Mouse (Mus musculus): ENCODE data around the gene Iba57. TPM values are rescaled to one million over a fixed set of nuclear protein-coding genes. Genes with fewer than 3 reads are reported as not detected.
A peak's percentile ranks its signal among the peaks of the same experiment; 100 is the strongest.

Gene Iba57
- polyA plus RNA-seq, 2 experiments = 4.4 to 8.0 TPM

GRCm38 (mm10) chr11:59174189-59174838, 10.8 kb upstream of the Iba57 start:
- TF ChIP-seq EP300 (IDR thresholded peaks at IDR 0.05; ENCODE audit: low read depth) (no peak), CTCF (IDR thresholded peaks at IDR 0.05; ENCODE audit: low read depth) (no peak)
- Histone ChIP-seq H3K27me3 (ENCODE audit: control insufficient read depth, insufficient read depth, low read length) (peaks cover 50% of the 10 kb centered on the region), H3K27ac (no peak overlapping the region), H3K9ac (replicated peaks) (no peak overlapping the region), H3K4me2 (ENCODE audit: low read depth) (no peak overlapping the region), H3K4me3 (ENCODE audit: insufficient read depth in 1 of 2, low read depth in 2 of 2, low read length in 2 of 2) (no peak overlapping the region), H3K4me1 (replicated peaks; ENCODE audit: control insufficient read depth in 2 of 2, insufficient read depth in 2 of 2, low read length in 1 of 2) (no peaks in the 10 kb centered on the region), H3K36me3 (replicated peaks; ENCODE audit: control insufficient read depth, insufficient read depth, low read depth) (no peaks in the 10 kb centered on the region), H3K9me3 (ENCODE audit: control insufficient read depth, low read length) (no peaks in the 10 kb centered on the region)
- 51% methylated on average over 6 of the region's 6 CpGs for WGBS (ENCODE audit: insufficient replicate concordance)
- ATAC-seq (ENCODE audit: insufficient read depth) (no peak), DNase-seq (ENCODE audit: low read depth in 3 of 3, low spot score in 3 of 3) (peak in 1 of 3 experiments; percentile 45)

GRCm38 (mm10) chr11:59170549-59170948, 7.0 kb upstream of the Iba57 start:
- ATAC-seq (ENCODE audit: insufficient read depth) = no peak
- H3K36me3 ChIP-seq (replicated peaks; ENCODE audit: control insufficient read depth, insufficient read depth, low read depth) = no peaks in the 10 kb centered on the region
- no peak for TF ChIP-seq CTCF (IDR thresholded peaks at IDR 0.05; ENCODE audit: low read depth)
- TF ChIP-seq EP300 (IDR thresholded peaks at IDR 0.05; ENCODE audit: low read depth) = no peak
- H3K4me1 ChIP-seq (replicated peaks; ENCODE audit: control insufficient read depth in 2 of 2, insufficient read depth in 2 of 2, low read length in 1 of 2) = peaks cover 10% of the 10 kb centered on the region in 2 experiments
- no peak overlapping the region for H3K9ac ChIP-seq (replicated peaks)
- H3K27ac ChIP-seq = no peak overlapping the region
- H3K27me3 ChIP-seq (ENCODE audit: control insufficient read depth, insufficient read depth, low read length) = peaks cover 12% of the 10 kb centered on the region
- no peak for DNase-seq (ENCODE audit: low read depth in 3 of 3, low spot score in 3 of 3)
- WGBS (ENCODE audit: insufficient replicate concordance) = 59% methylated on average over 4 of the region's 4 CpGs
- no peak overlapping the region for H3K4me3 ChIP-seq (ENCODE audit: insufficient read depth in 1 of 2, low read depth in 2 of 2, low read length in 2 of 2)
- no peak overlapping the region for H3K4me2 ChIP-seq (ENCODE audit: low read depth)
- no peaks in the 10 kb centered on the region for H3K9me3 ChIP-seq (ENCODE audit: control insufficient read depth, low read length)

- TF ChIP-seq CTCF (IDR thresholded peaks at IDR 0.05; ENCODE audit: low read depth) (no peak), EP300 (IDR thresholded peaks at IDR 0.05; ENCODE audit: low read depth) (no peak)
- DNase-seq (ENCODE audit: low read depth in 3 of 3, low spot score in 3 of 3) (no peak), ATAC-seq (ENCODE audit: insufficient read depth) (no peak)
- Histone ChIP-seq H3K4me1 (replicated peaks; ENCODE audit: control insufficient read depth in 2 of 2, insufficient read depth in 2 of 2, low read length in 1 of 2) (peaks cover 17% of the 10 kb centered on the region in 2 experiments), H3K27me3 (ENCODE audit: control insufficient read depth, insufficient read depth, low read length) (peaks cover 5% of the 10 kb centered on the region), H3K27ac (no peak overlapping the region), H3K4me2 (ENCODE audit: low read depth) (no peak overlapping the region), H3K36me3 (replicated peaks; ENCODE audit: control insufficient read depth, insufficient read depth, low read depth) (no peaks in the 10 kb centered on the region), H3K4me3 (ENCODE audit: insufficient read depth in 1 of 2, low read depth in 2 of 2, low read length in 2 of 2) (no peak overlapping the region), H3K9ac (replicated peaks) (no peak overlapping the region), H3K9me3 (ENCODE audit: control insufficient read depth, low read length) (no peaks in the 10 kb centered on the region)
- whole genome bisulfite sequencing (ENCODE audit: insufficient replicate concordance) = 53% methylated on average over 3 of the region's 3 CpGs
Observed at GRCm38 (mm10) chr11:59169807-59170206, 6.3 kb upstream of the Iba57 start.

- Histone ChIP-seq H3K36me3 (replicated peaks; ENCODE audit: control insufficient read depth, insufficient read depth, low read depth) (peaks cover 5% of the 10 kb centered on the region), H3K4me1 (replicated peaks; ENCODE audit: control insufficient read depth in 2 of 2, insufficient read depth in 2 of 2, low read length in 1 of 2) (peaks cover 34 to 36% of the 10 kb centered on the region in 2 experiments), H3K4me3 (ENCODE audit: insufficient read depth in 1 of 2, low read depth in 2 of 2, low read length in 2 of 2) (no peak overlapping the region), H3K9me3 (ENCODE audit: control insufficient read depth, low read length) (no peaks in the 10 kb centered on the region), H3K27ac (peak overlapping the region; percentile 100), H3K9ac (replicated peaks) (peak overlapping the region; percentile 43), H3K4me2 (ENCODE audit: low read depth) (no peak overlapping the region), H3K27me3 (ENCODE audit: control insufficient read depth, insufficient read depth, low read length) (no peaks in the 10 kb centered on the region)
- DNase-seq (ENCODE audit: low read depth in 3 of 3, low spot score in 3 of 3) (no peak), ATAC-seq (ENCODE audit: insufficient read depth) (no peak)
- WGBS (ENCODE audit: insufficient replicate concordance) = 50% methylated on average over 2 of the region's 2 CpGs
- no peak for TF ChIP-seq EP300 (IDR thresholded peaks at IDR 0.05; ENCODE audit: low read depth)
- TF ChIP-seq CTCF (IDR thresholded peaks at IDR 0.05; ENCODE audit: low read depth) = no peak
Observed at GRCm38 (mm10) chr11:59165616-59166241, 2.2 kb upstream of the Iba57 start.

- DNase-seq (ENCODE audit: low read depth in 3 of 3, low spot score in 3 of 3) (peak; percentile 93 to 96 (median 94)), ATAC-seq (ENCODE audit: insufficient read depth) (peak; percentile 75)
- WGBS (ENCODE audit: insufficient replicate concordance) = 10% methylated on average over 9 of the region's 9 CpGs
- Histone ChIP-seq H3K27ac (peak overlapping the region; percentile 100), H3K9ac (replicated peaks) (peak overlapping the region; percentile 98), H3K4me3 (ENCODE audit: insufficient read depth in 1 of 2, low read depth in 2 of 2, low read length in 2 of 2) (peak overlapping the region; percentile 72 to 85), H3K4me2 (ENCODE audit: low read depth) (peak overlapping the region; percentile 89), H3K27me3 (ENCODE audit: control insufficient read depth, insufficient read depth, low read length) (no peaks in the 10 kb centered on the region), H3K36me3 (replicated peaks; ENCODE audit: control insufficient read depth, insufficient read depth, low read depth) (peaks cover 8% of the 10 kb centered on the region), H3K4me1 (replicated peaks; ENCODE audit: control insufficient read depth in 2 of 2, insufficient read depth in 2 of 2, low read length in 1 of 2) (peaks cover 34 to 36% of the 10 kb centered on the region in 2 experiments), H3K9me3 (ENCODE audit: control insufficient read depth, low read length) (no peaks in the 10 kb centered on the region)
- TF ChIP-seq CTCF (IDR thresholded peaks at IDR 0.05; ENCODE audit: low read depth) (0 out of 2 replicates have a peak, but pooled peaks have one; percentile 3), EP300 (IDR thresholded peaks at IDR 0.05; ENCODE audit: low read depth) (peak; percentile 95)
Observed at GRCm38 (mm10) chr11:59164384-59164783, 845 bp upstream of the Iba57 start.
